Mouse (Mus musculus): ENCODE data around the gene Tnni2. TPM values are rescaled to one million over a fixed set of nuclear protein-coding genes. Genes with fewer than 3 reads are reported as not detected.

Tnni2 gene
- polyA plus RNA-seq (2017; shearing (Covaris generic)): not detected

GRCm38 (mm10) chr7:142441585-142441984 lies at the start of gene Tnni2:
Tnni2 (plus strand) TSS chr7:142441808.

GRCm38 (mm10) chr7:142434137-142434865 lies 7.3 kb upstream of the Tnni2 start, which contains the start of gene Syt8:
Syt8 (plus strand) TSS chr7:142434850.

GRCm38 (mm10) chr7:142460636-142461077 lies 19.0 kb downstream of the Tnni2 start, which contains the start of gene Lsp1:
Lsp1 (plus strand) TSS chr7:142460809.

Other genes starting within 250 kb of the Tnni2 start
- not detected for gene Krtap5-3, start 240.4 kb upstream of the Tnni2 start, polyA plus RNA-seq (2017; shearing (Covaris generic))
- not detected for gene Gm7579, start 229.9 kb upstream of the Tnni2 start, polyA plus RNA-seq (2017; shearing (Covaris generic))
- gene Krtap5-5, start 211.8 kb upstream of the Tnni2 start, polyA plus RNA-seq (2017; shearing (Covaris generic)): not detected
- gene Gm40460, start 200.7 kb upstream of the Tnni2 start, polyA plus RNA-seq (2017; shearing (Covaris generic)): not detected
- gene Gm2431, start 183.5 kb upstream of the Tnni2 start, polyA plus RNA-seq (2017; shearing (Covaris generic)): not detected
- gene Gm4559, start 167.4 kb upstream of the Tnni2 start, polyA plus RNA-seq (2017; shearing (Covaris generic)): not detected
- gene Krtap5-1, start 144.7 kb upstream of the Tnni2 start, polyA plus RNA-seq (2017; shearing (Covaris generic)): not detected
- not detected for gene Krtap5-4, start 138.3 kb upstream of the Tnni2 start, polyA plus RNA-seq (2017; shearing (Covaris generic))
- gene Ifitm10, start 68.1 kb upstream of the Tnni2 start, polyA plus RNA-seq (2017; shearing (Covaris generic)): 2.5 TPM
- not detected for gene Gm49369, start 59.1 kb upstream of the Tnni2 start, polyA plus RNA-seq (2017; shearing (Covaris generic))
- 443 TPM for gene Ctsd, start 53.8 kb upstream of the Tnni2 start, polyA plus RNA-seq (2017; shearing (Covaris generic))
- gene Syt8, start 7.0 kb upstream of the Tnni2 start, polyA plus RNA-seq (2017; shearing (Covaris generic)): not detected
- gene Lsp1, start 19.0 kb downstream of the Tnni2 start, polyA plus RNA-seq (2017; shearing (Covaris generic)): 1,202 TPM
- gene Tnnt3, start 57.0 kb downstream of the Tnni2 start, polyA plus RNA-seq (2017; shearing (Covaris generic)): 2.7 TPM
- gene Mrpl23, start 90.9 kb downstream of the Tnni2 start, polyA plus RNA-seq (2017; shearing (Covaris generic)): 2.9 TPM
- gene Igf2, start 225.0 kb downstream of the Tnni2 start, polyA plus RNA-seq (2017; shearing (Covaris generic)): 2.5 TPM
- gene Gm49394, start 228.1 kb downstream of the Tnni2 start, polyA plus RNA-seq (2017; shearing (Covaris generic)): not detected

All from inflammation-experienced regulatory T-cells, adult 16 weeks (primary cell).